Mouse (Mus musculus) liver, postnatal 0 days (tissue): ENCODE measurements around the gene H13.

Source experiments
- CTCF ChIP-seq: sonication (generic); IDR thresholded peaks from 2 replicates; pipeline ENCODE4 v1.5.1; 2016; ENCODE audit warnings: antibody characterized with exemption, low read depth
- EP300 ChIP-seq: IDR thresholded peaks from 2 replicates; pipeline ENCODE4 v1.6.1; 2016; ENCODE audit warnings: antibody characterized with exemption, low read depth, mild to moderate bottlenecking

GRCm38 (mm10) chr2:152704256-152704605 is 35.0 kb downstream of the H13 start:
- TF ChIP-seq CTCF (no peak), EP300 (no peak)
